Mouse (Mus musculus) myocyte (in vitro differentiated cells): Measurements from ENCODE around the gene Tbc1d10c. TPM values are rescaled to one million over a fixed set of nuclear protein-coding genes. Genes with fewer than 3 reads are reported as not detected.

Experiments
- H3K27me3 ChIP-seq: one replicate; pipeline ENCODE4 v1.6.1; 2011; ENCODE audit not compliant: control insufficient read depth, insufficient read depth, insufficient read length
- H3K36me3 ChIP-seq: one replicate; pipeline ENCODE4 v1.6.1; 2011; ENCODE audit not compliant: control insufficient read depth, insufficient read depth
- H3K4me2 ChIP-seq: one replicate; pipeline ENCODE4 v1.6.1; 2011; ENCODE audit warnings: low read depth, control low read depth
- H3K4me3 ChIP-seq: one replicate; pipeline ENCODE4 v1.5.1; 2011; ENCODE audit warnings: mild to moderate bottlenecking, control low read depth, moderate library complexity
- H3K79me2 ChIP-seq: one replicate; pipeline ENCODE4 v1.6.1; 2011; ENCODE audit not compliant: control insufficient read depth, insufficient read depth
- H3ac ChIP-seq: one replicate; pipeline ENCODE4 v1.6.1; 2011; ENCODE audit not compliant: control insufficient read depth, insufficient read length
- CEBPB ChIP-seq: IDR thresholded peaks from 2 replicates; pipeline ENCODE4 v1.6.1; 2011; ENCODE audit warnings: mild to moderate bottlenecking, moderate library complexity; ENCODE audit not compliant: poor library complexity, insufficient read depth, severe bottlenecking
- E2F4 ChIP-seq: IDR thresholded peaks from one replicate; pipeline ENCODE4 v1.6.1; 2011; ENCODE audit warnings: mild to moderate bottlenecking, control low read depth, moderate library complexity; ENCODE audit not compliant: insufficient read depth
- MAX ChIP-seq: IDR thresholded peaks from one replicate; pipeline ENCODE4 v1.6.1; 2011; ENCODE audit warnings: low read depth, mild to moderate bottlenecking, control low read depth
- MYOD1 ChIP-seq, 3 experiments: IDR thresholded peaks; one replicate each; pipeline ENCODE4 v1.6.1; 2011; ENCODE audit warnings: control low read depth in 2 of 3, low read depth in 2 of 3, mild to moderate bottlenecking in 2 of 3, moderate library complexity in 1 of 3; ENCODE audit not compliant: insufficient read length in 2 of 3, control insufficient read depth in 1 of 3
- MYOG ChIP-seq, 3 experiments: IDR thresholded peaks; one replicate each; pipeline ENCODE4 v1.6.1; 2011; ENCODE audit warnings: control low read depth in 2 of 3, low read depth in 2 of 3, mild to moderate bottlenecking in 2 of 3; ENCODE audit not compliant: insufficient read length in 2 of 3, control insufficient read depth in 1 of 3, insufficient read depth in 1 of 3
- POLR2A ChIP-seq: IDR thresholded peaks from one replicate; pipeline ENCODE4 v1.6.1; 2011; ENCODE audit warnings: low read depth, mild to moderate bottlenecking, control low read depth, moderate library complexity; ENCODE audit not compliant: insufficient read length
- POLR2AphosphoS2 ChIP-seq: IDR thresholded peaks from one replicate; pipeline ENCODE4 v1.6.1; 2011; ENCODE audit warnings: low read depth, control low read depth; ENCODE audit not compliant: insufficient read length
- REST ChIP-seq: IDR thresholded peaks from one replicate; pipeline ENCODE4 v1.6.1; 2011; ENCODE audit warnings: mild to moderate bottlenecking, control low read depth, moderate library complexity; ENCODE audit not compliant: insufficient read depth, insufficient read length
- SRF ChIP-seq: IDR thresholded peaks from one replicate; pipeline ENCODE4 v1.6.1; 2011; ENCODE audit warnings: low read depth; ENCODE audit not compliant: control insufficient read depth, insufficient read length
- TCF12 ChIP-seq: IDR thresholded peaks from one replicate; pipeline ENCODE4 v1.6.1; 2011; ENCODE audit warnings: mild to moderate bottlenecking, control low read depth; ENCODE audit not compliant: poor library complexity, insufficient read depth, severe bottlenecking
- TCF3 ChIP-seq: IDR thresholded peaks from one replicate; pipeline ENCODE4 v1.6.1; 2011; ENCODE audit warnings: low read depth, control low read depth; ENCODE audit not compliant: insufficient read length
- USF1 ChIP-seq: IDR thresholded peaks from one replicate; pipeline ENCODE4 v1.6.1; 2011; ENCODE audit warnings: low read depth, mild to moderate bottlenecking, control low read depth, moderate library complexity
- polyA plus RNA-seq: library from polyadenylated mRNA; unstranded; fragments of >200 nt; fragmentation: generic; extraction: Trizol; gene quantifications from one replicate; pipeline ENCODE4 v1.2.1, GENCODE M21; 2012; ENCODE audit warnings: missing spikeins

Tbc1d10c gene
- polyA plus RNA-seq, 1 experiment = 0.67 TPM

DNA sequence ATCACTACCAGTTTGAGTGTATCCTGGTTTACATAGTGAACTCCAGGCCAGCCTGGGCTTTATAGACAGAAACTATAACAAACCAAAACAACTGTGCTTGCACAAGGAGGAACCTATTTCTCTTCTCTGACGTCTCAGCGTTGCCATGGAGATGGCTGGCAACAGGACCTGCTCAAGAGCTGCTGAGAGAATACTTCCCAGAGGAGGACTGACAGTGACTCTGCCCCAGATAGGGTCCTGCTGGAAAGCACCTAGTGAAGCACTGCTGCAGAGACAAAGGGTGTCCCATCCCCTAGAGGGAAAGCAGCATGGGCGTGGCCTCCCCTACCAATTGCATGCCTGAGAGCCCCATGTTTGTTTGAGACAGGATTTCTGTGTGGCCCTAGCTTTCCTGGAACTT is 9.2 kb downstream of the Tbc1d10c start:
- H3K4me3 ChIP-seq = no peak overlapping the region
- no peaks in the 10 kb centered on the region for H3K27me3 ChIP-seq
- no peak overlapping the region for H3ac ChIP-seq
- no peaks in the 10 kb centered on the region for H3K79me2 ChIP-seq
- TF ChIP-seq MYOD1 (IDR thresholded peaks at IDR 0.05; ENCODE audit: control insufficient read depth in 1 of 3, insufficient read length in 2 of 3, low read depth in 2 of 3) (no peak), TCF3 (no peak), POLR2A (no peak), TCF12 (no peak), E2F4 (no peak), SRF (no peak), CEBPB (no peak)
- H3K4me2 ChIP-seq = no peak overlapping the region
- H3K36me3 ChIP-seq = no peaks in the 10 kb centered on the region

GRCm38 (mm10) chr19:4180411-4180810 is 10.7 kb downstream of the Tbc1d10c start:
- Histone ChIP-seq H3K4me2 (no peak overlapping the region), H3K27me3 (no peaks in the 10 kb centered on the region), H3ac (no peak overlapping the region), H3K79me2 (no peaks in the 10 kb centered on the region), H3K36me3 (no peaks in the 10 kb centered on the region), H3K4me3 (no peak overlapping the region)
- TF ChIP-seq MYOD1 (IDR thresholded peaks at IDR 0.05; ENCODE audit: control insufficient read depth in 1 of 3, insufficient read length in 2 of 3, low read depth in 2 of 3) (no peak), POLR2A (no peak), POLR2AphosphoS2 (no peak), USF1 (no peak), TCF12 (no peak), REST (no peak), E2F4 (no peak), TCF3 (no peak), CEBPB (no peak), MAX (no peak), SRF (no peak), MYOG (IDR thresholded peaks at IDR 0.05; ENCODE audit: control insufficient read depth in 1 of 3, insufficient read depth in 1 of 3, insufficient read length in 2 of 3, low read depth in 2 of 3) (no peak)

DNA sequence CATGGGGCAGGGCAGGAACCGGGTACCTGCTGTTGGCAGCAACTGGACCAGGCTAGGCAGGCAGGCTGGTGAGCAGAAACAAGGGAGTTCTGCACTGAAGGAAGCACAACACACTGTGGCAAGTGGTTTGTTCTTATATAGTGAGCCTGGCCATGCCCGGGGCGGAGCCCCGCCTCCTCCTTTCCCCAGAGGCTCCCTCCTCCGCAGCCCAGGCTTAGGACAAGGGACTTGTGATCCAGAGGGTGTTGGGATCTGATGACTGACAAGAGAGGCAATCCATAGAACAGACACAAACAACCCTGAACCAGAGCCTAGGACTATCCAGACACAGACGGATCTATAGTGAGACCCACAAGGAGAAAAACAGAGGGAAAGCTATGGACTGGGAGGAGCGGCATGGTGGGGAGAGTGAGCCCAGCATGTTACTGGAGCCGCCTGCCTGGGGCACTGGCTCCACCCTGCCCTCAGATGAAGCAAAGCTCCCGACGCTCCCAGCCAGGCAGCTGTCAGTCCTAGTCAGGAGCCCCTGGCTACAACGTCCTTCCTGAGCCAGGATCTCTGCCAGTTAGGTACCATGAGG is 15.6 kb downstream of the Tbc1d10c start, which contains the start of gene Carns1:
Carns1 (minus strand) TSS at position 112 of the 580 bp plus-strand sequence.
- peak within 1 kb of the TSS; percentile 27 for H3K4me3 ChIP-seq
- TF ChIP-seq POLR2A (peak; percentile 88), E2F4 (no peak), POLR2AphosphoS2 (peak; percentile 88), MYOG (IDR thresholded peaks at IDR 0.05; ENCODE audit: control insufficient read depth in 1 of 3, insufficient read depth in 1 of 3, insufficient read length in 2 of 3, low read depth in 2 of 3) (peak in 1 of 3 experiments; percentile 83), TCF3 (no peak), MYOD1 (IDR thresholded peaks at IDR 0.05; ENCODE audit: control insufficient read depth in 1 of 3, insufficient read length in 2 of 3, low read depth in 2 of 3) (peak in 2 of 3 experiments; percentile 60 to 86)

GRCm38 (mm10) chr19:4172925-4173324 is 18.2 kb downstream of the Tbc1d10c start:
- H3ac ChIP-seq = no peak overlapping the region
- no peaks in the 10 kb centered on the region for H3K36me3 ChIP-seq
- no peak overlapping the region for H3K4me2 ChIP-seq
- no peak for TF ChIP-seq POLR2A
- no peak for TF ChIP-seq MYOD1 (IDR thresholded peaks at IDR 0.05; ENCODE audit: control insufficient read depth in 1 of 3, insufficient read length in 2 of 3, low read depth in 2 of 3)
- TF ChIP-seq SRF = no peak
- no peak for TF ChIP-seq USF1
- TF ChIP-seq MAX = no peak
- TF ChIP-seq REST = no peak
- no peak for TF ChIP-seq TCF3
- TF ChIP-seq CEBPB = no peak
- no peak for TF ChIP-seq TCF12
- TF ChIP-seq POLR2AphosphoS2 = no peak
- no peak for TF ChIP-seq MYOG (IDR thresholded peaks at IDR 0.05; ENCODE audit: control insufficient read depth in 1 of 3, insufficient read depth in 1 of 3, insufficient read length in 2 of 3, low read depth in 2 of 3)
- no peak for TF ChIP-seq E2F4
- no peaks in the 10 kb centered on the region for H3K79me2 ChIP-seq
- H3K27me3 ChIP-seq = no peaks in the 10 kb centered on the region
- no peak overlapping the region for H3K4me3 ChIP-seq

More for the DNA sequence above, 15.6 kb downstream of the Tbc1d10c start, which contains the start of gene Carns1:
- Histone ChIP-seq H3K4me2 (peak within 1 kb of the TSS; percentile 98), H3K36me3 (no peaks in the 10 kb centered on the region), H3K27me3 (no peaks in the 10 kb centered on the region), H3ac (peak within 1 kb of the TSS; percentile 16), H3K79me2 (no peaks in the 10 kb centered on the region)
